Mouse (Mus musculus) MEL (cell line): ENCODE measurements around the gene Hck. TPM values are rescaled to one million over a fixed set of nuclear protein-coding genes. Genes with fewer than 3 reads are reported as not detected.
A peak's percentile ranks its signal among the peaks of the same experiment; 100 is the strongest.

Experiments used
- DNase-seq: peaks from one replicate; pipeline ENCODE4 v3.0.0; 2011; ENCODE audit warnings: low read depth, low spot score
- H3K27ac ChIP-seq: 2 replicates; pipeline ENCODE4 v1.5.1; 2012; ENCODE audit warnings: low read depth, mild to moderate bottlenecking, control low read depth, low read length, moderate library complexity; ENCODE audit not compliant: control insufficient read depth
- H3K27me3 ChIP-seq, 2 experiments: fragments of 150-350 bp in 1 of 2; sonication (generic) in 1 of 2; 2 replicates each; pipeline ENCODE4 v1.6.1; 2012; ENCODE audit warnings: low read length in 2 of 2, mild to moderate bottlenecking in 2 of 2, improper control_type of control experiment in 1 of 2, moderate library complexity in 1 of 2; ENCODE audit not compliant: insufficient read depth in 2 of 2, control insufficient read depth in 1 of 2
- H3K36me3 ChIP-seq, 2 experiments: 2 replicates each; pipeline ENCODE4 v1.6.1; 2012 to 2014; ENCODE audit warnings: low read length in 2 of 2, improper control_type of control experiment in 1 of 2, inconsistent platforms in 1 of 2, mild to moderate bottlenecking in 1 of 2; ENCODE audit not compliant: insufficient read depth in 2 of 2, control insufficient read depth in 1 of 2
- H3K4me1 ChIP-seq, 2 experiments: fragments of 150-350 bp in 1 of 2; sonication (generic) in 1 of 2; 2 replicates each; pipeline ENCODE4 v1.6.1; 2012; ENCODE audit warnings: low read length in 2 of 2, improper control_type of control experiment in 1 of 2, mild to moderate bottlenecking in 1 of 2; ENCODE audit not compliant: insufficient read depth in 2 of 2, control insufficient read depth in 1 of 2
- H3K4me3 ChIP-seq, 2 experiments: fragments of 150-350 bp in 1 of 2; sonication (generic) in 1 of 2; 2 replicates each; pipeline ENCODE4 v1.5.1; 2012; ENCODE audit warnings: low read depth in 2 of 2, low read length in 2 of 2, mild to moderate bottlenecking in 2 of 2, moderate library complexity in 2 of 2, control low read depth in 1 of 2, improper control_type of control experiment in 1 of 2; ENCODE audit not compliant: control insufficient read depth in 1 of 2, insufficient read depth in 1 of 2
- H3K79me2 ChIP-seq: 2 replicates; pipeline ENCODE4 v1.6.1; 2012; ENCODE audit warnings: mild to moderate bottlenecking, low read length, moderate library complexity; ENCODE audit not compliant: control insufficient read depth, poor library complexity, insufficient read depth
- H3K9ac ChIP-seq: 2 replicates; pipeline ENCODE4 v1.6.1; 2012; ENCODE audit warnings: low read depth, mild to moderate bottlenecking, control low read depth, low read length, moderate library complexity; ENCODE audit not compliant: control insufficient read depth, poor library complexity, severe bottlenecking
- H3K9me3 ChIP-seq: fragments of 150-350 bp; sonication (generic); replicated peaks from 2 replicates; pipeline ENCODE4 v1.6.1; 2012; ENCODE audit warnings: mild to moderate bottlenecking, low read length, improper control_type of control experiment, moderate library complexity; ENCODE audit not compliant: insufficient read depth
- BHLHE40 ChIP-seq: IDR thresholded peaks from 2 replicates; pipeline ENCODE4 v1.6.1; 2012; ENCODE audit warnings: low read depth, mild to moderate bottlenecking, inconsistent platforms, low read length, improper control_type of control experiment, borderline replicate concordance
- CHD1 ChIP-seq: IDR thresholded peaks from 2 replicates; pipeline ENCODE4 v1.6.1; 2012; ENCODE audit warnings: low read depth, mild to moderate bottlenecking, inconsistent platforms, low read length, improper control_type of control experiment
- CTCF ChIP-seq, 3 experiments: IDR thresholded peaks in 2 of 3; conservative IDR thresholded peaks in 1 of 3; 2 replicates each; pipeline ENCODE4 v1.5.1; 2011 to 2012; ENCODE audit warnings: low read length in 3 of 3, low read depth in 2 of 3, mild to moderate bottlenecking in 2 of 3, improper control_type of control experiment in 1 of 3, inconsistent platforms in 1 of 3, mixed read lengths in 1 of 3, moderate library complexity in 1 of 3; ENCODE audit not compliant: control insufficient read depth in 1 of 3, insufficient read depth in 1 of 3, poor library complexity in 1 of 3, severe bottlenecking in 1 of 3
- E2F4 ChIP-seq: IDR thresholded peaks from 2 replicates; pipeline ENCODE4 v1.6.1; 2011; ENCODE audit warnings: low read depth, low read length, improper control_type of control experiment, borderline replicate concordance
- ELF1 ChIP-seq: IDR thresholded peaks from 2 replicates; pipeline ENCODE4 v1.6.1; 2014; ENCODE audit warnings: low read depth, mild to moderate bottlenecking, inconsistent platforms, low read length, improper control_type of control experiment, moderate library complexity
- EP300 ChIP-seq, 2 experiments: IDR thresholded peaks; 2 replicates each; pipeline ENCODE4 v1.6.1; 2011; ENCODE audit warnings: improper control_type of control experiment in 2 of 2, low read length in 2 of 2, low read depth in 1 of 2, mild to moderate bottlenecking in 1 of 2
- ETS1 ChIP-seq: IDR thresholded peaks from 2 replicates; pipeline ENCODE4 v1.6.1; 2012; ENCODE audit warnings: low read depth, mild to moderate bottlenecking, inconsistent platforms, low read length, improper control_type of control experiment, moderate library complexity
- GABPA ChIP-seq: IDR thresholded peaks from 2 replicates; pipeline ENCODE4 v1.6.1; 2012; ENCODE audit warnings: low read depth, mild to moderate bottlenecking, inconsistent platforms, low read length, improper control_type of control experiment, moderate library complexity
- GATA1 ChIP-seq: IDR thresholded peaks from 2 replicates; pipeline ENCODE4 v1.6.1; 2011; ENCODE audit warnings: low read depth, low read length, improper control_type of control experiment
- HCFC1 ChIP-seq: IDR thresholded peaks from 2 replicates; pipeline ENCODE4 v1.6.1; 2012; ENCODE audit warnings: low read depth, mild to moderate bottlenecking, inconsistent platforms, low read length, improper control_type of control experiment, moderate library complexity
- JUND ChIP-seq: IDR thresholded peaks from 2 replicates; pipeline ENCODE4 v1.6.1; 2011; ENCODE audit warnings: low read depth, mild to moderate bottlenecking, improper control_type of control experiment, low read length
- KAT2A ChIP-seq: conservative IDR thresholded peaks from 2 replicates; pipeline ENCODE4 v1.6.1; 2012; ENCODE audit warnings: low read depth, low read length, improper control_type of control experiment, inconsistent platforms
- MAFK ChIP-seq: IDR thresholded peaks from 2 replicates; pipeline ENCODE4 v1.6.1; 2011; ENCODE audit warnings: low read depth, mild to moderate bottlenecking, low read length, improper control_type of control experiment, borderline replicate concordance
- MAX ChIP-seq: IDR thresholded peaks from 2 replicates; pipeline ENCODE4 v1.6.1; 2011; ENCODE audit warnings: low read length, improper control_type of control experiment
- MAZ ChIP-seq: IDR thresholded peaks from 2 replicates; pipeline ENCODE4 v1.6.1; 2012; ENCODE audit warnings: low read depth, mild to moderate bottlenecking, inconsistent platforms, low read length, improper control_type of control experiment
- MEF2A ChIP-seq: IDR thresholded peaks from 2 replicates; pipeline ENCODE4 v1.6.1; 2014; ENCODE audit warnings: low read depth, mild to moderate bottlenecking, inconsistent platforms, low read length, improper control_type of control experiment; ENCODE audit not compliant: poor library complexity, insufficient replicate concordance, severe bottlenecking; ENCODE audit errors: extremely low read depth
- MXI1 ChIP-seq: IDR thresholded peaks from 2 replicates; pipeline ENCODE4 v1.6.1; 2011; ENCODE audit warnings: mild to moderate bottlenecking, low read depth, low read length, improper control_type of control experiment
- MYB ChIP-seq: IDR thresholded peaks from 2 replicates; pipeline ENCODE4 v1.6.1; 2011; ENCODE audit warnings: mild to moderate bottlenecking, low read depth, low read length, improper control_type of control experiment
- MYC ChIP-seq: IDR thresholded peaks from 2 replicates; pipeline ENCODE4 v1.6.1; 2011; ENCODE audit warnings: low read depth, mild to moderate bottlenecking, low read length, improper control_type of control experiment, moderate library complexity
- NELFE ChIP-seq: IDR thresholded peaks from 2 replicates; pipeline ENCODE4 v1.6.1; 2011; ENCODE audit warnings: low read depth, low read length, improper control_type of control experiment
- NRF1 ChIP-seq: IDR thresholded peaks from 2 replicates; pipeline ENCODE4 v1.6.1; 2014; ENCODE audit warnings: low read depth, mild to moderate bottlenecking, inconsistent platforms, low read length, improper control_type of control experiment, moderate library complexity; ENCODE audit not compliant: poor library complexity, insufficient read depth, severe bottlenecking
- POLR2A ChIP-seq, 2 experiments: IDR thresholded peaks; 2 replicates each; pipeline ENCODE4 v1.6.1; 2011 to 2012; ENCODE audit warnings: low read length in 2 of 2, mild to moderate bottlenecking in 2 of 2, control low read depth in 1 of 2, improper control_type of control experiment in 1 of 2, low read depth in 1 of 2, moderate library complexity in 1 of 2; ENCODE audit not compliant: control insufficient read depth in 1 of 2, insufficient read depth in 1 of 2, poor library complexity in 1 of 2
- POLR2AphosphoS2 ChIP-seq: IDR thresholded peaks from 2 replicates; pipeline ENCODE4 v1.6.1; 2011; ENCODE audit warnings: low read length, improper control_type of control experiment
- POLR2AphosphoS5 ChIP-seq: IDR thresholded peaks from 2 replicates; pipeline ENCODE4 v1.6.1; 2012; ENCODE audit warnings: low read depth, borderline replicate concordance, mild to moderate bottlenecking, inconsistent platforms, low read length, moderate library complexity, mixed read lengths
- RAD21 ChIP-seq: IDR thresholded peaks from 2 replicates; pipeline ENCODE4 v1.6.1; 2011; ENCODE audit warnings: mild to moderate bottlenecking, low read depth, low read length, improper control_type of control experiment
- RCOR1 ChIP-seq: IDR thresholded peaks from 2 replicates; pipeline ENCODE4 v1.6.1; 2012; ENCODE audit warnings: low read depth, mild to moderate bottlenecking, inconsistent platforms, low read length, improper control_type of control experiment
- SIN3A ChIP-seq: IDR thresholded peaks from 2 replicates; pipeline ENCODE4 v1.6.1; 2012; ENCODE audit warnings: low read length, improper control_type of control experiment, inconsistent platforms
- TAL1 ChIP-seq: IDR thresholded peaks from 2 replicates; pipeline ENCODE4 v1.6.1; 2012; ENCODE audit warnings: mild to moderate bottlenecking, inconsistent platforms, low read length, moderate library complexity, mixed read lengths
- TBP ChIP-seq: IDR thresholded peaks from 2 replicates; pipeline ENCODE4 v1.8.0; 2011; ENCODE audit warnings: low read depth, low read length, improper control_type of control experiment
- UBTF ChIP-seq: IDR thresholded peaks from 2 replicates; pipeline ENCODE4 v1.6.1; 2012; ENCODE audit warnings: low read depth, mild to moderate bottlenecking, inconsistent platforms, low read length, improper control_type of control experiment, moderate library complexity, borderline replicate concordance; ENCODE audit not compliant: insufficient read depth
- USF1 ChIP-seq: IDR thresholded peaks from 2 replicates; pipeline ENCODE4 v1.6.1; 2014; ENCODE audit warnings: low read depth, mild to moderate bottlenecking, inconsistent platforms, low read length, improper control_type of control experiment, moderate library complexity
- USF2 ChIP-seq, 2 experiments: IDR thresholded peaks; 2 replicates each; pipeline ENCODE4 v1.6.1; 2011 to 2012; ENCODE audit warnings: improper control_type of control experiment in 2 of 2, low read length in 2 of 2, borderline replicate concordance in 1 of 2, inconsistent platforms in 1 of 2, low read depth in 1 of 2, mild to moderate bottlenecking in 1 of 2; ENCODE audit not compliant: insufficient read depth in 1 of 2
- ZC3H11A ChIP-seq: IDR thresholded peaks from 2 replicates; pipeline ENCODE4 v1.6.1; 2012; ENCODE audit warnings: low read depth, mild to moderate bottlenecking, inconsistent platforms, low read length, improper control_type of control experiment
- ZKSCAN1 ChIP-seq: IDR thresholded peaks from 2 replicates; pipeline ENCODE4 v1.6.1; 2012; ENCODE audit warnings: low read depth, mild to moderate bottlenecking, inconsistent platforms, low read length, improper control_type of control experiment, moderate library complexity
- ZMIZ1 ChIP-seq: IDR thresholded peaks from 2 replicates; pipeline ENCODE4 v1.6.1; 2012; ENCODE audit warnings: low read depth, mild to moderate bottlenecking, inconsistent platforms, low read length, improper control_type of control experiment, moderate library complexity
- ZNF384 ChIP-seq: IDR thresholded peaks from 2 replicates; pipeline ENCODE4 v1.6.1; 2012; ENCODE audit warnings: low read depth, mild to moderate bottlenecking, inconsistent platforms, low read length, improper control_type of control experiment
- polyA plus RNA-seq, 2 experiments: library from polyadenylated mRNA; stranded (reverse) in 1 of 2; unstranded in 1 of 2; fragments of >175 nt in 1 of 2; fragments of >200 nt in 1 of 2; gene quantifications; 2 replicates each; pipeline versions ENCODE4 v1.2.1 to v1.2.4; 2012; ENCODE audit warnings: low replicate concordance in 2 of 2, low read depth in 1 of 2; ENCODE audit not compliant: insufficient read length in 2 of 2, insufficient read depth in 1 of 2, missing spikeins in 1 of 2
- total RNA-seq: library from RNA; depleted of rRNA; stranded (reverse); fragments of 300-350 nt; gene quantifications from 2 replicates; pipeline ENCODE4 v1.2.3, GENCODE M21; 2012

Hck gene
- total and polyA plus RNA-seq, 3 experiments = not detected

- H3K9ac ChIP-seq = peak overlapping the region; percentile 60
- peaks cover 11 to 33% of the 10 kb centered on the region in 2 experiments for H3K4me1 ChIP-seq
- no peaks in the 10 kb centered on the region for H3K9me3 ChIP-seq
- peak; percentile 89 for DNase-seq
- H3K4me3 ChIP-seq = peak overlapping the region in 1 of 2 experiments; percentile 25; a peak in 1 of 4 replicates
- peak overlapping the region; percentile 89 for H3K27ac ChIP-seq
- H3K27me3 ChIP-seq = peaks cover 1 to 6% of the 10 kb centered on the region in 2 experiments; a peak in 3 of 4 replicates
- H3K36me3 ChIP-seq = peaks cover 0 to 24% of the 10 kb centered on the region in 2 experiments; a peak in 2 of 4 replicates
- H3K79me2 ChIP-seq = no peaks in the 10 kb centered on the region
- TF ChIP-seq SIN3A = peak; percentile 57
- no peak for TF ChIP-seq ZKSCAN1
- 0 out of 2 replicates have a peak, but pooled peaks have one; percentile 16 for TF ChIP-seq HCFC1
- peak; percentile 75; the same call in 1 of the 2 replicates for TF ChIP-seq MAZ
- TF ChIP-seq NELFE = peak; percentile 62
- no peak for TF ChIP-seq BHLHE40
- TF ChIP-seq MXI1 = peak; percentile 71; the same call in 1 of the 2 replicates
- TF ChIP-seq E2F4 = no peak
- TF ChIP-seq ZNF384 = no peak
- peak; percentile 80 for TF ChIP-seq RCOR1
- no peak for TF ChIP-seq POLR2AphosphoS5
- TF ChIP-seq MYC = peak; percentile 88
- TF ChIP-seq ZMIZ1 = 0 out of 2 replicates have a peak, but pooled peaks have one; percentile 26
- no peak for TF ChIP-seq ELF1
- peak; percentile 39 to 78; a peak in 2 of 4 replicates for TF ChIP-seq POLR2A (IDR thresholded peaks at IDR 0.05; ENCODE audit: control insufficient read depth in 1 of 2, insufficient read depth in 1 of 2, low read depth in 1 of 2, low read length in 2 of 2, poor library complexity in 1 of 2)
- TF ChIP-seq MAFK = no peak
- peak; percentile 81; the same call in 1 of the 2 replicates for TF ChIP-seq TBP
- no peak for TF ChIP-seq RAD21
- no peak for TF ChIP-seq NRF1
- TF ChIP-seq GABPA = no peak
- TF ChIP-seq POLR2AphosphoS2 = no peak
- peak; percentile 79 to 83 for TF ChIP-seq EP300 (IDR thresholded peaks at IDR 0.05; ENCODE audit: low read depth in 1 of 2, low read length in 2 of 2)
- 0 out of 2 replicates have a peak, but pooled peaks have one; percentile 35 for TF ChIP-seq UBTF
- TF ChIP-seq GATA1 = peak; percentile 88
- TF ChIP-seq CHD1 = no peak
- 0 out of 2 replicates have a peak, but pooled peaks have one; percentile 25 for TF ChIP-seq JUND
- TF ChIP-seq MEF2A = no peak
- no peak for TF ChIP-seq ZC3H11A
- no peak for TF ChIP-seq USF2 (IDR thresholded peaks at IDR 0.05; ENCODE audit: borderline replicate concordance in 1 of 2, insufficient read depth in 1 of 2, low read depth in 1 of 2, low read length in 2 of 2)
- peak; percentile 52; the same call in 1 of the 2 replicates for TF ChIP-seq MAX
- no peak; the same call in 1 of the 2 replicates for TF ChIP-seq ETS1
- no peak for TF ChIP-seq CTCF (IDR thresholded peaks at IDR 0.05 in 2 of 3, conservative IDR thresholded peaks at IDR 0.05 in 1 of 3; ENCODE audit: control insufficient read depth in 1 of 3, insufficient read depth in 1 of 3, low read depth in 2 of 3, low read length in 3 of 3, poor library complexity in 1 of 3, severe bottlenecking in 1 of 3)
- TF ChIP-seq USF1 = no peak
- TF ChIP-seq MYB = no peak
- TF ChIP-seq TAL1 = peak; percentile 39
- no peak for TF ChIP-seq KAT2A
Measured at GRCm38 (mm10) chr2:153115679-153116081, 7.4 kb downstream of the Hck start.
